Mouse (Mus musculus) embryonic fibroblast, embryonic 13.5 days (primary cell): ENCODE data around the gene Prokr2. TPM values are rescaled to one million over a fixed set of nuclear protein-coding genes. Genes with fewer than 3 reads are reported as not detected.
"Not testable (repeated sequence)": the region's sequence is repeated elsewhere in the genome, so short reads cannot be mapped to it uniquely, and the experiment has no call there.

ENCODE experiments used
- H3K27ac ChIP-seq: 2 replicates; pipeline ENCODE4 v1.5.1; 2012; ENCODE audit warnings: low read length, control low read depth, inconsistent platforms; ENCODE audit not compliant: insufficient read depth
- H3K4me1 ChIP-seq: 2 replicates; pipeline ENCODE4 v1.6.1; 2011; ENCODE audit warnings: low read length; ENCODE audit not compliant: control insufficient read depth, insufficient read depth
- H3K4me3 ChIP-seq: 2 replicates; pipeline ENCODE4 v1.5.1; 2011; ENCODE audit warnings: mild to moderate bottlenecking, control low read depth, low read length; ENCODE audit not compliant: insufficient read depth
- CTCF ChIP-seq: IDR thresholded peaks from 2 replicates; pipeline ENCODE4 v1.5.1; 2011; ENCODE audit warnings: mild to moderate bottlenecking, control low read depth, low read length, moderate library complexity, borderline replicate concordance; ENCODE audit not compliant: insufficient read depth
- POLR2A ChIP-seq: IDR thresholded peaks from 2 replicates; pipeline ENCODE4 v1.6.1; 2011; ENCODE audit warnings: low read depth, mild to moderate bottlenecking, control low read depth, low read length, moderate library complexity
- polyA plus RNA-seq: library from polyadenylated mRNA; stranded (reverse); fragments of >200 nt; gene quantifications from 2 replicates; pipeline ENCODE4 v1.2.4, GENCODE M21; 2011; ENCODE audit warnings: low read depth; ENCODE audit not compliant: missing spikeins, insufficient read length

Gene Prokr2
- polyA plus RNA-seq, 1 experiment, result 0.91 TPM

- Histone ChIP-seq H3K4me1 (no peaks in the 10 kb centered on the region), H3K4me3 (no peak overlapping the region), H3K27ac (no peak overlapping the region)
- TF ChIP-seq CTCF (no peak), POLR2A (no peak)
Measured at GRCm38 (mm10) chr2:132368433-132368832, 16.8 kb downstream of the Prokr2 start.

GRCm38 (mm10) chr2:132343846-132344245 is 41.4 kb downstream of the Prokr2 start:
- H3K4me1 ChIP-seq, result no peaks in the 10 kb centered on the region
- no peak for TF ChIP-seq CTCF
- TF ChIP-seq POLR2A, result no peak
- no peak overlapping the region for H3K4me3 ChIP-seq
- H3K27ac ChIP-seq, result no peak overlapping the region

GRCm38 (mm10) chr2:132341293-132341692 is 44.0 kb downstream of the Prokr2 start:
- Histone ChIP-seq H3K4me3 (no peak overlapping the region), H3K4me1 (no peaks in the 10 kb centered on the region), H3K27ac (no peak overlapping the region)
- TF ChIP-seq POLR2A, result no peak
- no peak for TF ChIP-seq CTCF

- TF ChIP-seq POLR2A (no peak), CTCF (no peak)
Measured at GRCm38 (mm10) chr2:132340350-132340749, 44.9 kb downstream of the Prokr2 start.

GRCm38 (mm10) chr2:132337202-132337601 is 48.0 kb downstream of the Prokr2 start:
- Histone ChIP-seq H3K4me1 (no peaks in the 10 kb centered on the region), H3K27ac (no peak overlapping the region), H3K4me3 (no peak overlapping the region)
- no peak for TF ChIP-seq CTCF

More at GRCm38 (mm10) chr2:132340350-132340749, 44.9 kb downstream of the Prokr2 start:
- Histone ChIP-seq H3K4me1 (no peaks in the 10 kb centered on the region), H3K27ac (peak overlapping the region; percentile 69), H3K4me3 (no peak overlapping the region)

- H3K4me1 ChIP-seq, result peaks cover 2% of the 10 kb centered on the region; the same call in 1 of the 2 replicates
- H3K4me3 ChIP-seq, result no peak overlapping the region
- TF ChIP-seq CTCF (no peak), POLR2A (no peak)
- H3K27ac ChIP-seq, result peak overlapping the region; percentile 43; the same call in 1 of the 2 replicates
Measured at GRCm38 (mm10) chr2:132323541-132323940, 61.7 kb downstream of the Prokr2 start.

- Histone ChIP-seq H3K27ac (no peak overlapping the region), H3K4me3 (no peak overlapping the region), H3K4me1 (peaks cover 2% of the 10 kb centered on the region; the same call in 1 of the 2 replicates)
- TF ChIP-seq CTCF (no peak), POLR2A (no peak)
Measured at GRCm38 (mm10) chr2:132320516-132320915, 64.7 kb downstream of the Prokr2 start.

GRCm38 (mm10) chr2:132317178-132317577 is 68.1 kb downstream of the Prokr2 start:
- TF ChIP-seq POLR2A (no peak), CTCF (no peak)
- Histone ChIP-seq H3K27ac (no peak overlapping the region), H3K4me3 (no peak overlapping the region), H3K4me1 (no peaks in the 10 kb centered on the region)

- Histone ChIP-seq H3K27ac (no peak overlapping the region), H3K4me1 (no peaks in the 10 kb centered on the region), H3K4me3 (no peak overlapping the region)
- TF ChIP-seq CTCF (peak; percentile 87), POLR2A (no peak)
Measured at GRCm38 (mm10) chr2:132316041-132316808, 69.0 kb downstream of the Prokr2 start.

GRCm38 (mm10) chr2:132314057-132314456 is 71.2 kb downstream of the Prokr2 start:
- not testable (repeated sequence) for H3K4me1 ChIP-seq, H3K27ac ChIP-seq, H3K4me3 ChIP-seq
